17 mouse cellular contexts compared by ENCODE assay signal in the genomic region with DNA sequence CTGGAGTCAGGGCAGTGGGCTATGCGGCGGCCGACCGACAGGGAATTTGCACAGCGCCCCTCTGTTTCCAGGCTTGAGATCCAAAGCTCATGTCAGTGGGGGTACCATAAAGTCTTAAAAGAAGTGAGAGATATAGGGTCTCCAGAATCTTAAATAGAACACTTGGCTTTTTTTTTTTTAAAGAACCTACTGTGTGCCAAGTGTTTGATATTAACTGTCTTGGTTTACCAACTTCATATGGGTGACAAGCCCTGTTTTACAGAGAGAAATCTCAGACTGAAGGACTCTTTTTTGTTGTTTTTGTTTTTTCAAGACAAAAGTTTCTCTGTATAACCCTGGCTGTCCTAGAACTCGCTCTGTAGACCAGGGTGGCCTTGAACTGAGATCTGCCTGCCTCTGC. TPM values are rescaled to one million over a fixed set of nuclear protein-coding genes. Genes with fewer than 3 reads are reported as not detected.
DNase-seq lines count a peak whose midpoint lies in the region; ATAC-seq and TF ChIP-seq lines count a peak whose summit lies in the region.
"Had no signal": no experiment of that assay in that cellular context is flagged by ENCODE, and none has a peak within 500 bp of the region (broad histone marks: within the 10 kb centered on the region; RNA-seq: fewer than 3 reads in every experiment).

No protein-coding gene starts in this region.

- no peak overlapping the region for H3K4me3 ChIP-seq in heart, postnatal 0 days (ENCODE audit: low read depth, low read length)
- H3K4me3 ChIP-seq in thymus, adult 2 months (ENCODE audit: control insufficient read depth, insufficient read depth, low read length) = no peak overlapping the region
- 0 out of 2 replicates have a peak overlapping the region, but pooled peaks have one; percentile 27 for H3K4me3 ChIP-seq in liver, embryonic 13.5 days (replicated peaks)
- H3K4me3 ChIP-seq in hindbrain, embryonic 13.5 days = no peak overlapping the region
- H3K4me3 ChIP-seq: erythroblast, embryonic 14.5 days; hindbrain, embryonic 15.5 days; neural tube, embryonic 13.5 days had no signal

- no peak for ATAC-seq in heart, postnatal 0 days (ENCODE audit: insufficient read depth, low read depth)
- ATAC-seq in liver, embryonic 13.5 days (ENCODE audit: low read depth) = no peak
- no peak for ATAC-seq in hindbrain, embryonic 13.5 days (ENCODE audit: low FRiP score)
- ATAC-seq: forebrain, embryonic 16.5 days had no signal

- DNase-seq in heart, postnatal 0 days (ENCODE audit: low spot score) = no peak
- no peak for DNase-seq in heart, adult 8-10 months (ENCODE audit: low spot score)
- no peak for DNase-seq in thymus, adult 2 months
- no peak for DNase-seq in thymus, postnatal 14 days
- DNase-seq in liver, embryonic 13.5 days = no peak
- no peak for DNase-seq in frontal cortex, postnatal 36 days (ENCODE audit: low spot score in 2 of 2)
- DNase-seq: adrenal gland, postnatal 14 days; kidney, postnatal 4 days; lung, adult 18-20 months; right cerebral cortex, postnatal 4 days had no signal

- H3K27me3 ChIP-seq in heart, postnatal 0 days (ENCODE audit: control insufficient read depth, insufficient read depth, low read length) = no peaks in the 10 kb centered on the region
- no peaks in the 10 kb centered on the region for H3K27me3 ChIP-seq in thymus, adult 2 months (ENCODE audit: control insufficient read depth, insufficient read depth, low read length)
- no peaks in the 10 kb centered on the region for H3K27me3 ChIP-seq in liver, embryonic 13.5 days
- no peaks in the 10 kb centered on the region for H3K27me3 ChIP-seq in hindbrain, embryonic 13.5 days
- H3K27me3 ChIP-seq: hindbrain, embryonic 15.5 days; neural tube, embryonic 13.5 days had no signal

- H3K9me3 ChIP-seq in heart, postnatal 0 days (replicated peaks; ENCODE audit: control insufficient read depth, low read length) = no peaks in the 10 kb centered on the region
- H3K9me3 ChIP-seq in liver, embryonic 13.5 days (replicated peaks) = no peaks in the 10 kb centered on the region
- no peaks in the 10 kb centered on the region for H3K9me3 ChIP-seq in hindbrain, embryonic 13.5 days
- H3K9me3 ChIP-seq: hindbrain, embryonic 15.5 days; neural tube, embryonic 13.5 days had no signal

- TF ChIP-seq EP300 in heart, postnatal 0 days (IDR thresholded peaks at IDR 0.05; ENCODE audit: low read depth) = no peak

- WGBS in heart, postnatal 0 days = 95% methylated on average over 6 of the region's 6 CpGs
- 97% methylated on average over 6 of the region's 6 CpGs for WGBS in thymus, adult 2 months
- WGBS in liver, embryonic 13.5 days (ENCODE audit: insufficient replicate concordance) = 87% methylated on average over 6 of the region's 6 CpGs
- WGBS in hindbrain, embryonic 13.5 days = 90% methylated on average over 6 of the region's 6 CpGs

- H3K27ac ChIP-seq in heart, postnatal 0 days (ENCODE audit: low read depth) = peak overlapping the region; percentile 48; the same call in 1 of the 2 replicates
- H3K27ac ChIP-seq in thymus, adult 2 months (ENCODE audit: control insufficient read depth, insufficient read depth, low read length) = peak overlapping the region; percentile 97
- H3K27ac ChIP-seq in liver, embryonic 13.5 days = peak overlapping the region; percentile 40
- no peak overlapping the region for H3K27ac ChIP-seq in hindbrain, embryonic 13.5 days
- H3K27ac ChIP-seq: hindbrain, embryonic 15.5 days; neural tube, embryonic 13.5 days had no signal

- no peak overlapping the region for H3K9ac ChIP-seq in heart, postnatal 0 days (replicated peaks; ENCODE audit: low read depth, low read length)
- no peak overlapping the region for H3K9ac ChIP-seq in liver, embryonic 13.5 days
- no peak overlapping the region for H3K9ac ChIP-seq in hindbrain, embryonic 13.5 days
- H3K9ac ChIP-seq: hindbrain, embryonic 15.5 days; neural tube, embryonic 13.5 days had no signal

- H3K4me1 ChIP-seq in heart, postnatal 0 days (ENCODE audit: control insufficient read depth, insufficient read depth) = no peaks in the 10 kb centered on the region
- H3K4me1 ChIP-seq in thymus, adult 2 months (replicated peaks; ENCODE audit: control insufficient read depth, insufficient read depth, low read length) = peaks cover 36% of the 10 kb centered on the region
- peaks cover 35% of the 10 kb centered on the region for H3K4me1 ChIP-seq in liver, embryonic 13.5 days (replicated peaks)
- H3K4me1 ChIP-seq in hindbrain, embryonic 13.5 days (replicated peaks) = peaks cover 11% of the 10 kb centered on the region

- H3K36me3 ChIP-seq in heart, postnatal 0 days (replicated peaks; ENCODE audit: control insufficient read depth, insufficient read depth, low read length) = no peaks in the 10 kb centered on the region
- H3K36me3 ChIP-seq in thymus, adult 2 months (ENCODE audit: control insufficient read depth, insufficient read depth, low read length) = peaks cover 11% of the 10 kb centered on the region; the same call in 1 of the 2 replicates
- H3K36me3 ChIP-seq in liver, embryonic 13.5 days = peaks cover 17% of the 10 kb centered on the region
- peaks cover 29% of the 10 kb centered on the region for H3K36me3 ChIP-seq in hindbrain, embryonic 13.5 days

- no peak for TF ChIP-seq POLR2A in thymus, adult 2 months (IDR thresholded peaks at IDR 0.05; ENCODE audit: control insufficient read depth, extremely low read depth, insufficient read depth, low read length, poor library complexity)

- TF ChIP-seq CTCF in heart, postnatal 0 days (IDR thresholded peaks at IDR 0.05; ENCODE audit: low read depth) = no peak
- no peak for TF ChIP-seq CTCF in thymus, adult 2 months (IDR thresholded peaks at IDR 0.05; ENCODE audit: borderline replicate concordance, control insufficient read depth, extremely low read depth, insufficient read depth, low read length, poor library complexity)

- no peak overlapping the region for H3K4me2 ChIP-seq in heart, postnatal 0 days (ENCODE audit: low read depth, low read length)
- peak overlapping the region; percentile 34; the same call in 1 of the 2 replicates for H3K4me2 ChIP-seq in liver, embryonic 13.5 days
- H3K4me2 ChIP-seq in hindbrain, embryonic 13.5 days = no peak overlapping the region
- H3K4me2 ChIP-seq: hindbrain, embryonic 15.5 days; neural tube, embryonic 13.5 days had no signal

RNA-seq across cellular contexts. Expression of a gene that starts 1.4 kb away (rescaled TPM):
- total RNA-seq in heart, postnatal 0 days (2014; rRNA removed; ENCODE audit: low replicate concordance) = 0.27 and 5.4 TPM in 2 replicates
- polyA plus RNA-seq in heart, postnatal 0 days (2015; fragmentation: Nextera tagmentation; extraction: Ambion mirVana) = 2.7 and 2.8 TPM in 2 replicates
- 1 to 10 TPM in 3 of 4 experiments, under 1 TPM in 1; 0.62 to 1.9 (median 1.5) TPM for total RNA-seq in heart, adult 8-10 months (2022)
- polyA plus RNA-seq in thymus, adult 2 months (2012; rRNA removed) = 78.5 and 79.6 TPM in 2 replicates
- polyA plus RNA-seq in liver, embryonic 13.5 days (2015; fragmentation: Nextera tagmentation; extraction: Ambion mirVana) = 5.7 and 6.0 TPM in 2 replicates
- polyA plus RNA-seq in hindbrain, embryonic 13.5 days (2015; fragmentation: Nextera tagmentation; extraction: Ambion mirVana) = 2.8 and 3.1 TPM in 2 replicates

RNA-seq across cellular contexts. Expression of a gene that starts 6.9 kb away (rescaled TPM):
- 6.1 and 7.1 TPM in 2 replicates for total RNA-seq in heart, postnatal 0 days (2014; rRNA removed; ENCODE audit: low replicate concordance)
- 8.7 and 10.4 TPM in 2 replicates for polyA plus RNA-seq in heart, postnatal 0 days (2015; fragmentation: Nextera tagmentation; extraction: Ambion mirVana)
- total RNA-seq in heart, adult 8-10 months (2022) = 1 to 10 TPM; 4.8 to 5.4 (median 5.0) TPM
- 13.1 and 14.1 TPM in 2 replicates for polyA plus RNA-seq in thymus, adult 2 months (2012; rRNA removed)
- 7.3 and 7.5 TPM in 2 replicates for polyA plus RNA-seq in liver, embryonic 13.5 days (2015; fragmentation: Nextera tagmentation; extraction: Ambion mirVana)
- polyA plus RNA-seq in hindbrain, embryonic 13.5 days (2015; fragmentation: Nextera tagmentation; extraction: Ambion mirVana) = 36.8 and 38.4 TPM in 2 replicates

RNA-seq across cellular contexts. Expression of a gene that starts 7.0 kb away (rescaled TPM):
- 16.7 and 38.2 TPM in 2 replicates for total RNA-seq in heart, postnatal 0 days (2014; rRNA removed; ENCODE audit: low replicate concordance)
- polyA plus RNA-seq in heart, postnatal 0 days (2015; fragmentation: Nextera tagmentation; extraction: Ambion mirVana) = 57.6 and 57.7 TPM in 2 replicates
- 10 to 100 TPM; 29.0 to 39.4 (median 33.2) TPM for total RNA-seq in heart, adult 8-10 months (2022)
- 56.4 and 63.8 TPM in 2 replicates for polyA plus RNA-seq in thymus, adult 2 months (2012; rRNA removed)
- polyA plus RNA-seq in liver, embryonic 13.5 days (2015; fragmentation: Nextera tagmentation; extraction: Ambion mirVana) = 33.4 and 33.5 TPM in 2 replicates
- 95.9 and 97.1 TPM in 2 replicates for polyA plus RNA-seq in hindbrain, embryonic 13.5 days (2015; fragmentation: Nextera tagmentation; extraction: Ambion mirVana)

RNA-seq across cellular contexts. Expression of a gene that starts 16.5 kb away (rescaled TPM):
- 1.2 and 14.3 TPM in 2 replicates for total RNA-seq in heart, postnatal 0 days (2014; rRNA removed; ENCODE audit: low replicate concordance)
- 2.7 and 2.9 TPM in 2 replicates for polyA plus RNA-seq in heart, postnatal 0 days (2015; fragmentation: Nextera tagmentation; extraction: Ambion mirVana)
- total RNA-seq in heart, adult 8-10 months (2022) = 10 to 100 TPM; 35.7 to 43.4 (median 39.0) TPM
- 1.8 and 3.6 TPM in 2 replicates for polyA plus RNA-seq in thymus, adult 2 months (2012; rRNA removed)
- polyA plus RNA-seq in liver, embryonic 13.5 days (2015; fragmentation: Nextera tagmentation; extraction: Ambion mirVana) = 0.17 and 0.67 TPM in 2 replicates
- 0.99 and 1.5 TPM in 2 replicates for polyA plus RNA-seq in hindbrain, embryonic 13.5 days (2015; fragmentation: Nextera tagmentation; extraction: Ambion mirVana)
- total RNA-seq: adrenal gland, postnatal 14 days; left cerebral cortex, postnatal 25 days; midbrain, postnatal 0 days had no signal
- polyA plus RNA-seq: erythroblast, embryonic 14.5 days had no signal

RNA-seq across cellular contexts. Expression of a gene that starts 19.5 kb away (rescaled TPM):
- total RNA-seq in heart, postnatal 0 days (2014; rRNA removed; ENCODE audit: low replicate concordance) = 6.8 and 14.8 TPM in 2 replicates
- 1.2 and 1.8 TPM in 2 replicates for polyA plus RNA-seq in heart, postnatal 0 days (2015; fragmentation: Nextera tagmentation; extraction: Ambion mirVana)
- total RNA-seq in heart, adult 8-10 months (2022) = 1 to 10 TPM; 2.6 to 8.1 (median 5.5) TPM
- 12.0 and 14.0 TPM in 2 replicates for polyA plus RNA-seq in thymus, adult 2 months (2012; rRNA removed)
- 0.35 and 0.36 TPM in 2 replicates for polyA plus RNA-seq in liver, embryonic 13.5 days (2015; fragmentation: Nextera tagmentation; extraction: Ambion mirVana)
- polyA plus RNA-seq in hindbrain, embryonic 13.5 days (2015; fragmentation: Nextera tagmentation; extraction: Ambion mirVana) = 31.5 and 31.8 TPM in 2 replicates

Comparison
In these comparisons a context has a peak if more than half of its experiments do, and no peak if none do; other contexts are left out.
1. RNA of a gene that starts 1.4 kb away (polyA plus RNA-seq): 78.5 to 79.6 TPM in thymus, adult 2 months; 5.7 to 6.0 TPM in liver, embryonic 13.5 days, 2.8 to 3.1 TPM in hindbrain, embryonic 13.5 days and 2.7 to 2.8 TPM in heart, postnatal 0 days; every median in the first group is over 10 times any median in the second.